Mouse (Mus musculus) myocyte (in vitro differentiated cells): ENCODE results near the gene Samm50. TPM values are rescaled to one million over a fixed set of nuclear protein-coding genes. Genes with fewer than 3 reads are reported as not detected.

ENCODE experiments used
- H3K27me3 ChIP-seq: one replicate; pipeline ENCODE4 v1.6.1; 2011; ENCODE audit not compliant: control insufficient read depth, insufficient read depth, insufficient read length
- H3K36me3 ChIP-seq: one replicate; pipeline ENCODE4 v1.6.1; 2011; ENCODE audit not compliant: control insufficient read depth, insufficient read depth
- H3K4me2 ChIP-seq: one replicate; pipeline ENCODE4 v1.6.1; 2011; ENCODE audit warnings: low read depth, control low read depth
- H3K4me3 ChIP-seq: one replicate; pipeline ENCODE4 v1.5.1; 2011; ENCODE audit warnings: mild to moderate bottlenecking, control low read depth, moderate library complexity
- H3K79me2 ChIP-seq: one replicate; pipeline ENCODE4 v1.6.1; 2011; ENCODE audit not compliant: control insufficient read depth, insufficient read depth
- H3ac ChIP-seq: one replicate; pipeline ENCODE4 v1.6.1; 2011; ENCODE audit not compliant: control insufficient read depth, insufficient read length
- CEBPB ChIP-seq: IDR thresholded peaks from 2 replicates; pipeline ENCODE4 v1.6.1; 2011; ENCODE audit warnings: mild to moderate bottlenecking, moderate library complexity; ENCODE audit not compliant: poor library complexity, insufficient read depth, severe bottlenecking
- E2F4 ChIP-seq: IDR thresholded peaks from one replicate; pipeline ENCODE4 v1.6.1; 2011; ENCODE audit warnings: mild to moderate bottlenecking, control low read depth, moderate library complexity; ENCODE audit not compliant: insufficient read depth
- MAX ChIP-seq: IDR thresholded peaks from one replicate; pipeline ENCODE4 v1.6.1; 2011; ENCODE audit warnings: low read depth, mild to moderate bottlenecking, control low read depth
- MYOD1 ChIP-seq, 3 experiments: IDR thresholded peaks; one replicate each; pipeline ENCODE4 v1.6.1; 2011; ENCODE audit warnings: control low read depth in 2 of 3, low read depth in 2 of 3, mild to moderate bottlenecking in 2 of 3, moderate library complexity in 1 of 3; ENCODE audit not compliant: insufficient read length in 2 of 3, control insufficient read depth in 1 of 3
- MYOG ChIP-seq, 3 experiments: IDR thresholded peaks; one replicate each; pipeline ENCODE4 v1.6.1; 2011; ENCODE audit warnings: control low read depth in 2 of 3, low read depth in 2 of 3, mild to moderate bottlenecking in 2 of 3; ENCODE audit not compliant: insufficient read length in 2 of 3, control insufficient read depth in 1 of 3, insufficient read depth in 1 of 3
- POLR2A ChIP-seq: IDR thresholded peaks from one replicate; pipeline ENCODE4 v1.6.1; 2011; ENCODE audit warnings: low read depth, mild to moderate bottlenecking, control low read depth, moderate library complexity; ENCODE audit not compliant: insufficient read length
- POLR2AphosphoS2 ChIP-seq: IDR thresholded peaks from one replicate; pipeline ENCODE4 v1.6.1; 2011; ENCODE audit warnings: low read depth, control low read depth; ENCODE audit not compliant: insufficient read length
- REST ChIP-seq: IDR thresholded peaks from one replicate; pipeline ENCODE4 v1.6.1; 2011; ENCODE audit warnings: mild to moderate bottlenecking, control low read depth, moderate library complexity; ENCODE audit not compliant: insufficient read depth, insufficient read length
- SRF ChIP-seq: IDR thresholded peaks from one replicate; pipeline ENCODE4 v1.6.1; 2011; ENCODE audit warnings: low read depth; ENCODE audit not compliant: control insufficient read depth, insufficient read length
- TCF12 ChIP-seq: IDR thresholded peaks from one replicate; pipeline ENCODE4 v1.6.1; 2011; ENCODE audit warnings: mild to moderate bottlenecking, control low read depth; ENCODE audit not compliant: poor library complexity, insufficient read depth, severe bottlenecking
- TCF3 ChIP-seq: IDR thresholded peaks from one replicate; pipeline ENCODE4 v1.6.1; 2011; ENCODE audit warnings: low read depth, control low read depth; ENCODE audit not compliant: insufficient read length
- USF1 ChIP-seq: IDR thresholded peaks from one replicate; pipeline ENCODE4 v1.6.1; 2011; ENCODE audit warnings: low read depth, mild to moderate bottlenecking, control low read depth, moderate library complexity
- polyA plus RNA-seq: library from polyadenylated mRNA; unstranded; fragments of >200 nt; fragmentation: generic; extraction: Trizol; gene quantifications from one replicate; pipeline ENCODE4 v1.2.1, GENCODE M21; 2012; ENCODE audit warnings: missing spikeins

Samm50 gene
- polyA plus RNA-seq, 1 experiment = 116 TPM

DNA sequence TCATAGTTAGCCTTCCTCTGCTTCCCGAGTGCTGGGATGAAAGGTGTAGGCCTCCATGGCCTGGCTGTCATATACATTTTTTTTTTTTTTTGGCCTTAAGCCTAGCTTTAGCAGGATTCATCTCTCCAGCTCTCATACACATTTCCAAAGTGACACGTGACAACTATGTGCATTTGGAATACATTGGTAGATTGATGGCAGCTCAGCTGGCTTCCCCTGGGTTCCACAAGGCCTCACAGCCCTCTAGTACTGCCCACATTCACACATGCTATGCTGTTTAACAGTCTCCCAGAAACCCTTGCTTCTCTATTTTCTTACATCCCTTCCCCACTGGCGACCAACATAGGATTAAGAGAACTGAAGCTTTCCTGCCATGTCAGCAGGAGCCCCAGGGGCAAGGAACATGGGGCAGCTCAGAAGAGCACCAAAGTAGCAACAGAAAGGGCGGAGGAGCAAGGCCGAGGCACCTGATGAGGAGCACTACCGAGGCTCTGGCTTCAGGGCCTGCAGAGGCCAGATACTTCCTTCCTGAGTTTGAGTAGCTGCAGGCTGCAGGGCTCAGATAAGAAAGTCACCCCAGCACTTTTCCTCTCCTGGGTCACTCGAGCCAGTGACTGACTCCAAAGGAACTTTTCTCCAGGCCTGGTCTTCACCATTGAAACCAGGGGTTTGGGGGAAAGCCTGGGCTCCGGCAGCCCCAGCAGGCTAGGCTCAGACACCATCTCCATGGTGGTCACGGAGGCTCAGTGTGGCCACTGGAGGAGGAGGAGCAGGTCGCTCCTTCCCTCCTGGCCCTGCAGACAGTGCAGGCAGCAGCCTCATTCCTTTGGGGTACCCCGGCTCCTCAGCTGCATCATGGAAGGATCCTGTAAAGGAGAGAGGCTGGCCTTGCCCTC is 17.7 kb downstream of the Samm50 start:
- Histone ChIP-seq H3K4me2 (no peak overlapping the region), H3ac (no peak overlapping the region), H3K4me3 (no peak overlapping the region), H3K79me2 (no peaks in the 10 kb centered on the region), H3K27me3 (no peaks in the 10 kb centered on the region), H3K36me3 (peaks cover 42% of the 10 kb centered on the region)
- TF ChIP-seq MYOD1 (IDR thresholded peaks at IDR 0.05; ENCODE audit: control insufficient read depth in 1 of 3, insufficient read length in 2 of 3, low read depth in 2 of 3) = no peak
- TF ChIP-seq MAX = no peak
- no peak for TF ChIP-seq REST
- no peak for TF ChIP-seq TCF3
- TF ChIP-seq POLR2AphosphoS2 = no peak
- TF ChIP-seq USF1 = no peak
- no peak for TF ChIP-seq POLR2A
- TF ChIP-seq CEBPB = no peak
- no peak for TF ChIP-seq SRF
- TF ChIP-seq TCF12 = no peak
- TF ChIP-seq E2F4 = no peak
- no peak for TF ChIP-seq MYOG (IDR thresholded peaks at IDR 0.05; ENCODE audit: control insufficient read depth in 1 of 3, insufficient read depth in 1 of 3, insufficient read length in 2 of 3, low read depth in 2 of 3)

DNA sequence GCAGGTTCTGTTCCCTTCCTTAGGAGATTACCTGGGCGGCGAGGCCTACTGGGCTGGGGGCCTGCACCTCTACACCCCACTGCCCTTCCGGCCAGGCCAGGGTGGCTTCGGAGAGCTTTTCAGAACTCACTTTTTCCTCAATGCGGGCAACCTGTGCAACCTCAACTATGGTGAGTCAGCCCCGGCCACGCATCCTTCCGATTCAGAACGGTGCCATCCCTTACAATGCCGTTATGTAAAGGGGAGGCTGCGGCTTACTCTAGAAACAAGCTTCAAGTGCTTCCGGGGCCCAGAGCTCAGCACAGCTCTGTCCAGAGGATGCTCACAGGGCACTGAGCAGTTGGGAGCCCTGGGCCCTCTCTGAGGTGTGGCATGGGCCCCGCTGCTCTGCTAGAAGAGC is 18.4 kb downstream of the Samm50 start:
- Histone ChIP-seq H3ac (no peak overlapping the region), H3K4me3 (no peak overlapping the region), H3K79me2 (no peaks in the 10 kb centered on the region), H3K27me3 (no peaks in the 10 kb centered on the region), H3K4me2 (no peak overlapping the region), H3K36me3 (peaks cover 38% of the 10 kb centered on the region)
- no peak for TF ChIP-seq CEBPB
- TF ChIP-seq USF1 = no peak
- no peak for TF ChIP-seq TCF12
- no peak for TF ChIP-seq POLR2AphosphoS2
- TF ChIP-seq POLR2A = no peak
- TF ChIP-seq TCF3 = no peak
- TF ChIP-seq MAX = no peak
- no peak for TF ChIP-seq MYOD1 (IDR thresholded peaks at IDR 0.05; ENCODE audit: control insufficient read depth in 1 of 3, insufficient read length in 2 of 3, low read depth in 2 of 3)
- TF ChIP-seq REST = no peak
- TF ChIP-seq SRF = no peak
- TF ChIP-seq MYOG (IDR thresholded peaks at IDR 0.05; ENCODE audit: control insufficient read depth in 1 of 3, insufficient read depth in 1 of 3, insufficient read length in 2 of 3, low read depth in 2 of 3) = no peak
- TF ChIP-seq E2F4 = no peak

DNA sequence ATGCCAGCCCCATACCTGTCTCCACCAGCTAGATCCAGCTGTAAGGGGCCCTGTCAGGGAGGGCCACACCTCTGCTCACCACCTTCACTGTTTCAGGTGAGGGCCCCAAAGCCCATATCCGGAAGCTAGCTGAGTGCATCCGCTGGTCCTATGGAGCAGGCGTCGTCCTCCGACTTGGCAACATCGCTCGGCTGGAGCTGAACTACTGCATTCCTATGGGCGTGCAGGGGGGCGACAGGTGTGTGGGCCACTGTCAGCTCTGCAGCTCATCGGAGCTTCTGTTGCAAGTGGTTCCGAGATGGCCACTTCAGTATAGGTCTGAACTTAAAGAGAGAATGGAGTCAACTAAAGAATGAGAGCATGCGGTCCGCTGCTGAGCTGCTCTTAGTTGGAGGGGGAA is 18.9 kb downstream of the Samm50 start:
- no peak for TF ChIP-seq POLR2A
- TF ChIP-seq MYOG (IDR thresholded peaks at IDR 0.05; ENCODE audit: control insufficient read depth in 1 of 3, insufficient read depth in 1 of 3, insufficient read length in 2 of 3, low read depth in 2 of 3) = no peak
- no peak for TF ChIP-seq REST
- TF ChIP-seq E2F4 = no peak
- TF ChIP-seq USF1 = no peak
- no peak for TF ChIP-seq MAX
- TF ChIP-seq TCF3 = no peak
- TF ChIP-seq CEBPB = no peak
- TF ChIP-seq POLR2AphosphoS2 = no peak
- no peak for TF ChIP-seq MYOD1 (IDR thresholded peaks at IDR 0.05; ENCODE audit: control insufficient read depth in 1 of 3, insufficient read length in 2 of 3, low read depth in 2 of 3)
- TF ChIP-seq TCF12 = no peak
- TF ChIP-seq SRF = no peak
- no peak overlapping the region for H3ac ChIP-seq
- no peaks in the 10 kb centered on the region for H3K79me2 ChIP-seq
- H3K4me3 ChIP-seq = no peak overlapping the region
- peaks cover 36% of the 10 kb centered on the region for H3K36me3 ChIP-seq
- no peak overlapping the region for H3K4me2 ChIP-seq
- H3K27me3 ChIP-seq = no peaks in the 10 kb centered on the region

DNA sequence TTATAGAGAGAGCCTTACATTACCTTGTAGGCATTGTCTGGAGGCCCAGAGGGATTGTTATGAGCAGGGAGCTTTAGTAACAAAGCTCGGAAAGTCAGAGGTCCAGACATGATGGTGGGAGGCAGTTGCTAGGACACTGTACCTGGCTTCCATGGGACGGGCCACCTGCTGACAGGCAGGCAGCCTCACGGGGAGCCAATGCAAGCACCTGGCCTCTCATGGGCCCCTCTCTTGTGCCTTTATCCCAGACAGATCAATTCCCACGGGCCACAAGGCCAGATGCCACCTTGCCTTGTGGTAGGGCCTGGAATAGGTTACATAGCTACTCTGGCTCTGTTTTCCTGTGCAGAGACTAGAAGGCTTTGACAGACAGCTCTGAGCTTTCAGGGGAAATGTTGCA is 19.5 kb downstream of the Samm50 start:
- H3ac ChIP-seq = no peak overlapping the region
- H3K4me2 ChIP-seq = peak overlapping the region; percentile 14
- no peaks in the 10 kb centered on the region for H3K79me2 ChIP-seq
- no peak for TF ChIP-seq E2F4
- no peak for TF ChIP-seq SRF
- TF ChIP-seq MYOG (IDR thresholded peaks at IDR 0.05; ENCODE audit: control insufficient read depth in 1 of 3, insufficient read depth in 1 of 3, insufficient read length in 2 of 3, low read depth in 2 of 3) = no peak
- TF ChIP-seq POLR2AphosphoS2 = no peak
- no peak for TF ChIP-seq REST
- TF ChIP-seq TCF3 = no peak
- TF ChIP-seq MAX = no peak
- TF ChIP-seq CEBPB = no peak
- no peak for TF ChIP-seq MYOD1 (IDR thresholded peaks at IDR 0.05; ENCODE audit: control insufficient read depth in 1 of 3, insufficient read length in 2 of 3, low read depth in 2 of 3)
- no peak for TF ChIP-seq USF1
- no peak for TF ChIP-seq POLR2A
- TF ChIP-seq TCF12 = no peak
- H3K4me3 ChIP-seq = no peak overlapping the region
- no peaks in the 10 kb centered on the region for H3K27me3 ChIP-seq
- H3K36me3 ChIP-seq = peaks cover 30% of the 10 kb centered on the region
